Mouse (Mus musculus) layer of hippocampus, adult 2 months (tissue): Measurements from ENCODE around the gene Kcnk18. TPM values are rescaled to one million over a fixed set of nuclear protein-coding genes. Genes with fewer than 3 reads are reported as not detected.

Experiments used
- DNase-seq, 2 experiments: peaks; one replicate each; pipeline ENCODE4 v3.0.0; 2022; ENCODE audit warnings: low spot score in 2 of 2
- H3K27ac ChIP-seq: fragments of 200-600 bp; 2 replicates; pipeline ENCODE4 v1.8.1; 2022
- H3K4me3 ChIP-seq: fragments of 200-600 bp; 2 replicates; pipeline ENCODE4 v1.8.1; 2022; ENCODE audit warnings: mild to moderate bottlenecking
- CTCF ChIP-seq: fragments of 200-600 bp; conservative IDR thresholded peaks from 2 replicates; pipeline ENCODE4 v1.8.1; 2022; ENCODE audit warnings: antibody characterized with exemption, mild to moderate bottlenecking, moderate library complexity
- total RNA-seq, 2 experiments: library from RNA; stranded (reverse); gene quantifications; 2 replicates each; pipeline ENCODE4 v1.2.3; 2021

The Kcnk18 gene
- total RNA-seq, 2 experiments from 2014 or later: not detected

DNA sequence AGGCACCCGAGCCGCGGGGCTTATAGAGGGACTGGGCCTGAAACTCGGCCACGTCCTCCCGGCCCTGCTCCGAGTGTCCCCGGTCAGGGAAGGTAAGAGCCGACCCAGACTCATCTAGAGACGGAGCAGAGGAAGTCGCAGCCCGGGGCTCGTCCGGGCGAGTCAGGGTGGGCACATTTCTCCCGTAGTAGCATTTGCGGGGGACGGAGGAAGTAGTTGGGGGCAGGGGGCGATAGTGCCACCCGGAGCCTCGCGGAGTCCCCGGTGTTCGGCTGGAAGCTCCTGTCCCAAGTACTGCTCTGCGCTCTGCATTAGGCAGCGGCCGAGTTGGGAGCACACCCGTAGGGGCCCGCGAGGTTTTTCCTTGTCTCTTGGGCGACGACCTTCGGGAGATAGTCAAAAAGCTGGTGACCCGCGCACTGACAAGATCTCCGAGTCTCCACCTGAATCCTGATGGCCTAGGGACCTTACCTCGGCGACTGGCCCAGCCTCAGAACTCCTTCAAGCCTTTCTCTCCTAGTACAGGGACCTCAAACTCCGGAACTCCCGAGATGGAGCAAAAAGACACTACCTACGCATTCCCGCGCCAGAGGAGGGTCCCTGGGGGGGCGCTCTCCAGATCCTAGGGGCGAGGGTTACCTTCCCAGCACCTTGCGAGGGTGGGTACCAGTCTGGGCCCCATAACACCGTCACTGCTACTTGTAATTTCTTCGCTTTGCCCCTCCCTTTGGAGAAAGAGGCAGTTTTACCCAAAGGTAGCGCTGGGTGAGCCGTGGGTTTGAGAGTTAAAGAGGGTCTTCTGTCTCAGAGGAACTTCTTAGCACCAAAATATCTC, 24.8 kb upstream of the Kcnk18 start:
- no peak for TF ChIP-seq CTCF
- no peak for DNase-seq
- no peak overlapping the region for H3K27ac ChIP-seq
- H3K4me3 ChIP-seq: no peak overlapping the region

DNA sequence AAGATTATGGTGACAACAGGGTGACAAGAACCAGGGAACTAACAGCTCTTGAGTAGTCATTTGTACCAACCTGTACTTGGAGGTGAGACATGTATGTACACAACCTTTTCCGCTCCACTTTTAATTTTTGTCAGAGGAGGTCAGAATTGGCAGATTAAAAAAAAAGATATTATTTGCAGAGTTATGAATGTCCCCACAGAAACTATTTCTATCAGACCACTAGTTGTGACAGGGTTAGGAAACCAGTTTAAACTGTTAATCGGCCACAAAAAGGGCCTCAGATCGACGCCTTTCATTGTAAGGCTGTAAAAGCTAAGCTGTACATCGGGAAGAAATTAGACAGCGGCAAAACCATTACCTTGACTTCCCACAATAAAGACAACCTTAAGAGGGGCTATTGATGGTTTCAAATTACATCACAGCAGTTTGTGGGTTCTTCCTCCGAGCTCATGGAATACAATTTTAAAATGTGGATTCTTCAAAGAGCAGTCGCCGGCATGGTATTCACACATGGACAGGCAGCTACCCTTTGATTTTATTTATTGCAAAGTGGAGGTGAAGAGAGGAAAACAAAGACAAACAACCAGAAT, 23.7 kb upstream of the Kcnk18 start:
- TF ChIP-seq CTCF: no peak
- no peak overlapping the region for H3K27ac ChIP-seq
- DNase-seq: no peak
- no peak overlapping the region for H3K4me3 ChIP-seq

DNA sequence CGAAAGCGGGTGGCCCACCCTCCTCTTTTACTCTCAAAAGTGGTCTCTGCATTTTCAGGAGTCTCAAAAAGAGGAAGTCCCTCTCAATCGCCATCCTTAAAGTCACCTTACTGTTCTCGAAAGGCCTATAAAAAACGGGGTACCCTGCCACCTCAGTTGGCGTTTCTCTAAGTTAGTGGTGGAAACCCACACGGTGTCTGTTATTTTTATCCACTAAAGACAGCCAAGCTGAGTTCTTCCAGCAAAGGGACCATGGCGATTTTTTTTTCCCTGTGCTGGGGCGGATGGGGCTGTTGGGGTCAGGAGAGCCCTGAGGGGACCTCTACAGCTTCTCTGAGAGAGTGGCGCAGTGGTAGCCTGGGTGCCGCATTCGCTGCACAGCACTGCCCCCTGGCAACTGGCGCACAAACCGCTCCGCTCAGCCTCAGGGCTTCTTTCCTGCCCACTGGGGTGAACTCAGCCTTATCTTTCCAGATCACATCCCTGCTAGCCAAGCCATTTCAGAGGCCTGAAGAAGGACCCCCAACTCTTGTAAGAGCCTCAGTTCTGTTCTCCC, 22.8 kb upstream of the Kcnk18 start:
- Histone ChIP-seq H3K27ac (no peak overlapping the region), H3K4me3 (no peak overlapping the region)
- TF ChIP-seq CTCF: peak; percentile 86
- DNase-seq: peak; percentile 5 to 66

DNA sequence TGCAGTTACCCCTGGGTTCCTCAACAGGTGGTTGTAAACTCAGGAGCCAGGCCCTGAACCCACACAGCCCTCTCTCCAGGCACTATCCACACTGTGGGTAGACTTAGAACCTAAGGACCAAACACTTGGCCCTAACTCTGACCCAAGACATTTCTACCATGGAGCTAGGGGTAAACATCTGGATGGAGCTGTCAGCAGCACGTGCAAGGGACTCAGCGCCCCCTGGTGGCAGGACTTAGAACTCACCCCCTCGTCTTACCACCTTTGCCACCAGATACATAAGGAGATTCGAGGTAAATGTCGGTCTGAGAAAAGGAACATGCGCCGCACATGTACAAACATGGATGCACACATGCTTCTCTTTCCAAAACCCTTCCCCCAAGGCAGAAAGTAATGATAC, 20.9 kb upstream of the Kcnk18 start:
- peak in 1 of 2 experiments; percentile 36 for DNase-seq
- H3K4me3 ChIP-seq: no peak overlapping the region
- H3K27ac ChIP-seq: no peak overlapping the region
- TF ChIP-seq CTCF: peak; percentile 87

DNA sequence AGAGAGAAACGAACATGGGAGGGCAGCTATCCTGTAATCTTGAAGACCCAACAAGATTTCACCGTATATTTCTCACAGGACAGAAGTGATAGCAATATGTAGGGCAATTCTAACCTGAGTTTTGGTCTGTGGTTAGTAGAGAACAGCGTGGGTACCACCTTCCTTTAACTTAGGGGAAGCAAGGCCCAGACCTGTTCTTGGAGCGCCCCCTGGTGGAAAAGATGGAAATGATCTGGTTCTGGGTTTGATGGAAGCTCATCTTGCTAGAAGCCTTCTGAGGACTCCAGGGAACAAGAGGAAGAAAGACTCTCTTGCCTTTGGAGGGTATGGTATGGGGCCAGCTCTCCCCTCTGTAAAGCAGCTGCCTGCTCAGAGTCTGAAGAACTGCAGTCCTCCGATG, 10.5 kb upstream of the Kcnk18 start:
- H3K4me3 ChIP-seq: no peak overlapping the region
- no peak overlapping the region for H3K27ac ChIP-seq
- DNase-seq: peak; percentile 82 to 91
- peak; percentile 88 for TF ChIP-seq CTCF

DNA sequence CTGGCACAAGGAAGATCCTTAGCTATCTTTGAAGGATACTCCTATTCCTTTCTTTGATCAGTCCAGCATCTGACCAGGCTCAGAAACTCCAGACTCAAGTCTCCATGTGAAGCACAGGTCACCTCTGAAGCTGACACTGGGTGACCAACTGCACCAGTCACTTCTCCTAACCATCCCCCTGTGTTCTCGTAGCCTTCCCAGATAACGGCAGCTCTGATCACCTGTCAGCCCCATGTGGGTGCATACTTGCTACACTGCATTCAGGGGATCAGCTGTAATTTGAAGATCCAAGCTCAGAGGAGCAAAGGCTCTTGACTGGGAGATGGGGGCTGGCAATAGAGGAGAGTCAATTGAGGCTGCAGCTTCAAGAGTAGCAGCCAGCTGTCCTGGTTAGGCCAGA, 10.0 kb upstream of the Kcnk18 start:
- Histone ChIP-seq H3K4me3 (no peak overlapping the region), H3K27ac (no peak overlapping the region)
- no peak for DNase-seq
- TF ChIP-seq CTCF: no peak

DNA sequence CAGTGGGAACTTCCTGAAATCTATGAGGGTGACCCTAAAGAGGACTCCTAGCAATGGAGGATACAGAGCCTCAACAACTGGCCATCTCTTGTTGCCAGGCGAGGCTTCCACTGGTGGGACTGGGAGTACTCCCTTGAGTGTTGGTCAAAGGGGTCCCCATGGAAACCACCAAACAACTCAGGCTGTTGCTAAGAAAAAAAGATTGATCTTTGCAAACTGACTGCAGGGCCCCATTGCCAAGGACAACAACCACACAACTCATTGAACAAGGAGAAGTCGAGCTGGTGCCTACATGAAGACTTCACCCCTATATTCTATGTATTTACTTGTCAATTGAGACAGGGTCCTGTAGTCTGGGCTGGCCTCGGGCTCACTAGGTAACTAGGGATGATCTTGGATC, 2.1 kb upstream of the Kcnk18 start:
- TF ChIP-seq CTCF: no peak
- H3K4me3 ChIP-seq: no peak overlapping the region
- no peak overlapping the region for H3K27ac ChIP-seq
- no peak for DNase-seq

DNA sequence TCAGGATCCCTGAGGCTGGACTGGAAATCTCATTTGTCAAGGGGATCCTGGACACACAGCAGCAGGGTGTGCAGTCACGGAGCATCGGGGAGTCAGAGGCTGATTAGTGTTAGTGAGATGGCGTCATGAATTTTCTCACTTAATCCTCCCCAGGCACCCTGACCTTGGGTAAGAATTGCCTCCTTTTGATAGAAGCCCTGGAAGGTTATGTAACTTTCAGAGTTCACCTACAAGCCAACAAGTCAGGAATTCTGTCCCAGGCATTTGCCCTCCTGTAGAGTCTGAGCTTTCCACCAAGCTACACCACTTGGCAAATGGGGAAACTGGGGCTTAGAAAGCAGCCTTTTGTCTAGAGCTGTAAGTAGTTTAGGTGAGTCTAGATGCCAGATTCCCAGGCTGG, 2.1 kb downstream of the Kcnk18 start:
- no peak overlapping the region for H3K4me3 ChIP-seq
- no peak for TF ChIP-seq CTCF
- H3K27ac ChIP-seq: no peak overlapping the region
- DNase-seq: no peak

DNA sequence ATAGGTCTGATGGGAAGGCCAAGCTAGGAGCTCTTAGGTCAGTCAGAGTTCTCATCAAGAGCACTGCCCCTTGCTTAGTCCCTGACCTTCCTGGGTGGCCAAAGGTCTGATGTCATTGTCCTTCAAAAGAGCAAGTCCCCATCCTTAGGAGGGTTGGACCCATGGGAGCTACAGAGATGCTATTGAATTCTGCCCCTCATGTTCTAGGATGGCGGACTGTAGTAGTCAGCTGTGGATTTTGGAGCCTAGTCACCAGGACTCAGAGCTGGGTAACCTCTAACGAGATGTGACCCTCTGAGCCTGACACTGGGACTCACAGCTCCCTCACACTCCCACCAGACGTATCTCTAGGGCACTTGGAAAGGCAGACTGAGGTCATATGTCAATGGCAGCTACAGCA, 9.4 kb downstream of the Kcnk18 start:
- no peak for DNase-seq
- no peak overlapping the region for H3K4me3 ChIP-seq
- TF ChIP-seq CTCF: no peak
- no peak overlapping the region for H3K27ac ChIP-seq

DNA sequence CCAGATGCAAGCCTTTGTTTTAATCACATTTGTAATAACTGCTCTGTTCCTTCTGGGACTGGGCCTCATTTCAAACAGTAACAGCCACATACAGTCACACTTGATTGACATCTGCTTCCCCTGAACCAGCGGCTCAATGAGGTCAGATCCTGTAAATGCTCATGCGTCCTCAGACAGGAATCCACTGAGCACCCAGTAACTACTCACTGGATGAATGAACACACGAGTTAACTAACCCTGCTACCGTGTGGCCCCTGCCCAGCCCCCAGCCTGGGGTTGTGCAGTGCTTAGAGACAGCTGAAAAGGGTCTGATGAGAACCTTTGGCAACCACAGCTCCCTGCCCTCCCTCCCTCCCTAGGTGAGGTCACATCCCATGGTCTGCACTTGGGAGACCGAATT, 13.8 kb downstream of the Kcnk18 start:
- H3K27ac ChIP-seq: no peak overlapping the region
- no peak for DNase-seq
- TF ChIP-seq CTCF: no peak
- no peak overlapping the region for H3K4me3 ChIP-seq

DNA sequence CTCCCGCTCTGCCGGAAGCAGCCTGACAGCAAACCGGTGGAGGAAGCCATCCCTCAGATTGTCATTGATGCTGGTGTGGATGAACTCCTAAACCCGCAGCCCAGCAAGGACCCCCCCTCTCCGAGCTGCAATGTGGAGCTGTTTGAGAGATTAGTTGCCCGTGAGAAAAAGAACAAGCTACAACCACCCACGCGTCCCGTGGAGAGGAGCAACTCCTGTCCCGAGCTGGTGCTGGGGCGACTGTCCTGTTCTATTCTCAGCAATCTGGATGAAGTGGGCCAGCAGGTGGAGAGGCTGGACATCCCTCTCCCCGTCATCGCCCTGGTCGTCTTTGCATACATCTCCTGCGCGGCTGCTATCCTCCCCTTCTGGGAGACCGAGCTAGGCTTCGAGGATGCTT, 16.0 kb downstream of the Kcnk18 start:
- Histone ChIP-seq H3K27ac (no peak overlapping the region), H3K4me3 (no peak overlapping the region)
- DNase-seq: no peak
- no peak for TF ChIP-seq CTCF

DNA sequence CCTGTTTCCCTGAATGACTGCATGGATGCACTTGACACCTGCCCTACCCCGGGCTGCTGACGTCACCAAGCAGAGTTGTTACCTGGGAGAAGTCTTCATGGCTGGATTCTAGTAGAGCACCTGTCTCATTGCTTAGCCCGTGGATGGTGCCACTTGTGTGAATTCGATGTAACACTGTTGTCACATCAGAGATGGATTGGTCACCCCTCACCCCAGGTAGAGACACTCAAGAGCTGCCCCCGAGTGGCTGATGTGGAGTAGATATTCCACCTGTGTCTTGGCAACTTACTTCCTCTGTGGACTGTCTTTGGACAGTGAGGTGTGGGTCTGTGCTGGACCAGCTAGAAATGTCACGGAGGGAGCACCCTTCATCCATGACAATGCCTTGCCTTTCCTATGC, 17.0 kb downstream of the Kcnk18 start:
- Histone ChIP-seq H3K4me3 (no peak overlapping the region), H3K27ac (no peak overlapping the region)
- TF ChIP-seq CTCF: no peak
- no peak for DNase-seq

DNA sequence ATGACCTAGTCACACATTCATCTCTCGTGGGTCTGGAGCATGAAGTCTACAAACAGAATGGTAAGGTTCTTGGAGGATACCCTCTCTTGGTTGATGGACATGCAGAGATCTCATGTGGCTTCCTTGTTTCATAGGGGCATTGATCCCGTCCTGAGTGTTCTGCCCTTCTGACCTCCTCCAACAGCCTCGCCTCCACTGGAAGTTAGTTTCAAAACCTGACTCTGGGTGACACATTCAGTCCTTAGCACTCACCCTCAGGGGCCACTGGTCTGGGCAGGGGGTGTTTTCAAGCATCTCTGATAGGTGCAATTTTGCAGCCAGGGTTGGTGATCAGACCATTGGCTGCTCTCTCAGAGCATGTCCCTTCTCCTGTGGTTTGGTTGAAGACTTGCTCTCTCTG, 19.6 kb downstream of the Kcnk18 start:
- no peak for DNase-seq
- TF ChIP-seq CTCF: no peak
- no peak overlapping the region for H3K4me3 ChIP-seq
- H3K27ac ChIP-seq: no peak overlapping the region
